Mouse (Mus musculus) midbrain, embryonic 14.5 days (tissue): ENCODE results near the gene Nit2. TPM values are rescaled to one million over a fixed set of nuclear protein-coding genes. Genes with fewer than 3 reads are reported as not detected.
"Not testable (repeated sequence)": the region's sequence is repeated elsewhere in the genome, so short reads cannot be mapped to it uniquely, and the experiment has no call there.

Experiments used
- ATAC-seq: fragments of 200-750 bp; cut with Nextera tagmentation; 2 replicates; pipeline ENCODE4 v1.8.0; 2017; ENCODE audit warnings: moderate number of reproducible peaks, moderate library complexity; ENCODE audit not compliant: low FRiP score, low TSS enrichment
- DNase-seq: peaks from one replicate; pipeline ENCODE4 v3.0.0-alpha.2; 2015
- H3K27ac ChIP-seq: fragments of 300-500 bp; sonication (generic); replicated peaks from 2 replicates; pipeline ENCODE4 v1.5.1; 2014; ENCODE audit warnings: mild to moderate bottlenecking, low read depth, low read length, moderate library complexity
- H3K27me3 ChIP-seq: fragments of 300-500 bp; sonication (generic); 2 replicates; pipeline ENCODE4 v1.6.1; 2014; ENCODE audit warnings: low read length, control low read depth, mixed read lengths; ENCODE audit not compliant: control insufficient read depth, insufficient read depth
- H3K36me3 ChIP-seq: fragments of 300-500 bp; sonication (generic); 2 replicates; pipeline ENCODE4 v1.6.1; 2014; ENCODE audit warnings: low read length, control low read depth; ENCODE audit not compliant: control insufficient read depth, insufficient read depth
- H3K4me1 ChIP-seq: fragments of 300-500 bp; sonication (generic); 2 replicates; pipeline ENCODE4 v1.6.1; 2014; ENCODE audit warnings: mild to moderate bottlenecking, antibody characterized with exemption, low read length, control low read depth; ENCODE audit not compliant: control insufficient read depth, insufficient read depth
- H3K4me2 ChIP-seq: fragments of 300-500 bp; sonication (generic); 2 replicates; pipeline ENCODE4 v1.6.1; 2014; ENCODE audit warnings: mild to moderate bottlenecking, low read length, moderate library complexity
- H3K4me3 ChIP-seq: fragments of 300-500 bp; sonication (generic); replicated peaks from 2 replicates; pipeline ENCODE4 v1.5.1; 2014; ENCODE audit warnings: low read depth, low read length
- H3K9ac ChIP-seq: fragments of 300-500 bp; sonication (generic); replicated peaks from 2 replicates; pipeline ENCODE4 v1.6.1; 2014; ENCODE audit warnings: mild to moderate bottlenecking, low read length, moderate library complexity
- H3K9me3 ChIP-seq: fragments of 300-500 bp; sonication (generic); 2 replicates; pipeline ENCODE4 v1.6.1; 2016; ENCODE audit warnings: low read length, control low read depth, mixed read lengths; ENCODE audit not compliant: control insufficient read depth
- WGBS: fragments of 180-500 bp; shearing (Covaris S2); extraction: QIAGEN DNeasy Blood & Tissue Kit; methylation state at CpG from one replicate; pipeline ENCODE4 v1.1.7; 2014; 5-methylcytosine and 5-hydroxymethylcytosine counted together
- polyA plus RNA-seq: library from polyadenylated mRNA; unstranded; fragments of >200 nt; fragmentation: Nextera tagmentation; extraction: Ambion mirVana; gene quantifications from 2 replicates; pipeline ENCODE4 v1.2.1, GENCODE M21; 2014

The Nit2 gene
- polyA plus RNA-seq, 1 experiment from 2014 or later = 45.3 TPM

DNA sequence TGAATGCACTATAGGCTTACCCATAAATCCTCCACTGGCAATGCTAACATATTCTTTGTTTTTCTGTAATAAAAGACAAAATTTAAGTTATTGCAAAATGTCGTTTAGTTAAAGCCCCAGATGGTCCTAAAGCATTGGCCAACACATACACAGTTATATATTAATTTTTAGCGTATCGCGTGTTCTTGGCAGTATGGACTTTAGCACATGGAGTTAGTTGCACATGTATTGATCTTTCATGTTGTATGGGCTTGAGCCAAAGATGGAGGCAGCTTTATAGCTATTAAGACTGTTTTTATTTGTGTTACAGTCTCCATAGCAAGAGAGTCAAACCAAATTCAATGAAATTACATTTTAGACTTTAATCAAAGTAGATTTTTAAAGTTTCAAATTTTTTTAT lies 19.5 kb upstream of the Nit2 start:
- Histone ChIP-seq H3K4me3 (no peak overlapping the region), H3K9ac (no peak overlapping the region), H3K9me3 (no peaks in the 10 kb centered on the region), H3K4me2 (no peak overlapping the region), H3K27ac (no peak overlapping the region), H3K36me3 (peaks cover 61% of the 10 kb centered on the region), H3K27me3 (no peaks in the 10 kb centered on the region), H3K4me1 (no peaks in the 10 kb centered on the region)
- WGBS = 96% methylated on average over 4 of the region's 4 CpGs
- DNase-seq = no peak
- no peak for ATAC-seq

DNA sequence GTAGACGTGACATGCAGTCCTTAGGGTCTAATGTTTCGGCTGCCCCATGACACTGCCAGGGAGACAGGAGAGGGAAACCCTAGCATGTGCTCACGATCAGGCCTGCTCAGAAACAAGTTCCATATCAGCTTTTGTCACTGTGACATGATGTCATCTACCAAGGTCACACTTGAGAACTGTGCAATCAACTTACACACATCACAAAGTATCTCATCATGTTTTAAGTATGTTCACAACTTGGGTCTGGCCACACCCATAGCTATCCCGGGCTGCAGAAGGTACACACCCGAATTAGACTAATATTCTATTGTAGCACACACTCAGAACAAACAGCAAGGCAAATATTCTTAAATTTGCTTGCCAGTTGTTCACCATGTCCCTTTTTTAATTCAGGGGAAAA lies 14.9 kb upstream of the Nit2 start:
- no peak overlapping the region for H3K27ac ChIP-seq
- H3K4me3 ChIP-seq = no peak overlapping the region
- no peaks in the 10 kb centered on the region for H3K4me1 ChIP-seq
- 94% methylated on average over 5 of the region's 5 CpGs for WGBS
- no peak for ATAC-seq
- H3K36me3 ChIP-seq = peaks cover 52% of the 10 kb centered on the region
- no peak overlapping the region for H3K9ac ChIP-seq
- no peaks in the 10 kb centered on the region for H3K9me3 ChIP-seq
- H3K27me3 ChIP-seq = no peaks in the 10 kb centered on the region
- H3K4me2 ChIP-seq = no peak overlapping the region
- DNase-seq = no peak

DNA sequence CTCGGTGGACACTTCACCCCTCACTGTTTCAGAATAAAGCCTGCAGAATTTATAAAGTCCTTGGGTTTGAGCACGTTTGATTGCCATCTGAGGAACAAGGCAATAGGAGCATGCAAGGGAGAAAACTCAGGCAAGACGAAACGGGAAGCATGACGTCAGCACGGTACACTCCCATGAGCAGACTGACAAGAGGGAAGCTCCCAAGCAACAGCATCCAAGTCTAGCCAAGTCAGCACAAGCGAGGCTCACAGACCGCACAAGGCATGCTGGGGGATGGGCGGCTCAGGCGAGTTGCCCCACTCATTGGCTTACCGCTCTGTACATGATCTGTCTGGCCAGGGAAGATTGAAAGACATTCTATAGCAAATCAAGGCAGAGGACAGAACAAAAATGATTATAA lies 14.0 kb upstream of the Nit2 start:
- H3K4me2 ChIP-seq = no peak overlapping the region
- ATAC-seq = no peak
- no peaks in the 10 kb centered on the region for H3K4me1 ChIP-seq
- no peak overlapping the region for H3K27ac ChIP-seq
- DNase-seq = no peak
- peaks cover 55% of the 10 kb centered on the region for H3K36me3 ChIP-seq
- no peak overlapping the region for H3K4me3 ChIP-seq
- no peaks in the 10 kb centered on the region for H3K27me3 ChIP-seq
- no peak overlapping the region for H3K9ac ChIP-seq
- no peaks in the 10 kb centered on the region for H3K9me3 ChIP-seq
- 86% methylated on average over 11 of the region's 11 CpGs for WGBS

DNA sequence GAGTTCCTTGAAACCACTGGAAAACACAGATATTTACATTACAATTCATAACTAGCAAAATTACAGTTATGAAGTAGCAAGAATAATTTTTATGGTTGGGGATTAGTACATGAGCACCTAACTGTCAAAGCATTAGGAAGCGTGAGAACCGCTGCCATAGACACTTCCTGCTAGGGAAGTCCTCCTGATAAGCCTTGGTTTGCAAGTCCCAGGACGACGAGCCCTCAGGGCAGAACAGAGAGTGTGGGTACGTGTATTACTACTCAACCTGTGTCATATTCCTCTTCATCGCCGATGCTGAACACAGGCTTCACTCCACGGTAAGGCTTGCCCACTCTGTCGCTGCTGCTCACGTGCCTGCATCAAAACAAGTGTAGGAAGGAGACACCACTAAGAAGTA lies 10.5 kb upstream of the Nit2 start:
- no peak overlapping the region for H3K9ac ChIP-seq
- no peaks in the 10 kb centered on the region for H3K9me3 ChIP-seq
- no peaks in the 10 kb centered on the region for H3K4me1 ChIP-seq
- H3K27me3 ChIP-seq = no peaks in the 10 kb centered on the region
- no peak overlapping the region for H3K4me2 ChIP-seq
- H3K27ac ChIP-seq = no peak overlapping the region
- ATAC-seq = no peak
- no peak for DNase-seq
- 91% methylated on average over 10 of the region's 10 CpGs for WGBS
- H3K36me3 ChIP-seq = peaks cover 45% of the 10 kb centered on the region
- H3K4me3 ChIP-seq = no peak overlapping the region

DNA sequence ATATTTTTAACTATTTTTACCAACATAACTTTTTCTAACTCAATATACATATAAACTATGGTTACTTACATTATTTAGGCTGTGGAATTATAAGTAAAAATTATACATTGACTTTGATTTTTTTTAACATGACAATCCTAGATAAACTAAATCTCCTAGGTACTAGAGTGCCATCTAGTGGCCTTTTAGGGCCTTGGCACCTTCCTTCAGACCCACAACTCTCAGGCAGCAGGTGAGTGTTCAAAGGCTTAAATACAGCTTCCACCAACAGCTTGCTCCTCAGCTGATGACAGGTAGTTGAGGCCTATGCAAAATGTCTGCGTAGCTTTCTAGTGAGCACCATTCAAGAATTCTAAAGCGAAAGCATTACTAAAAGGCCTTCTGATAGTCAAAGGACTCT lies 10.1 kb upstream of the Nit2 start:
- Histone ChIP-seq H3K36me3 (peaks cover 45% of the 10 kb centered on the region), H3K27ac (no peak overlapping the region), H3K9me3 (no peaks in the 10 kb centered on the region), H3K27me3 (no peaks in the 10 kb centered on the region), H3K4me3 (no peak overlapping the region), H3K4me1 (no peaks in the 10 kb centered on the region), H3K4me2 (no peak overlapping the region), H3K9ac (no peak overlapping the region)
- ATAC-seq (no peak), DNase-seq (peak; percentile 83)
- WGBS = 63% methylated on average over 2 of the region's 2 CpGs

DNA sequence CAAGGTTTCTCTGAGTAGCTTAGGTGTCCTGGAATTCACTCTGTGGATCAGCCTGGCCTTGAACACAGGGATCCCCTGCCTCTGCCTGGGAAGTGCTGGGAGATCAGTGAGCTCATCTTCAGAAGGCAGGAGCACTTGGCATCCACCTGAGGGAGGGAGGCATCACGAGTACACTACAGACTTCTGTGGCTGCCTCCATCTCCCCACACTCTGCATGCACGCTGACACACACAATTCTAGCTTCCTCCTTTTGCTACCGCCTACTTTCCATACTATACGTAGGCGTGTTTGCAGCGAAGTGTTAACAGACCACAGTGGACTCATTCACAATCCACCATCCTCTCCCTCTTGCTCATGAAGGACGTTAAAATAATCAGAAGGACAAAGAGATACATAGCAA lies 9.1 kb upstream of the Nit2 start:
- H3K27ac ChIP-seq = no peak overlapping the region
- DNase-seq (no peak), ATAC-seq (no peak)
- no peak overlapping the region for H3K4me3 ChIP-seq
- no peaks in the 10 kb centered on the region for H3K27me3 ChIP-seq
- no peaks in the 10 kb centered on the region for H3K9me3 ChIP-seq
- no peak overlapping the region for H3K9ac ChIP-seq
- peaks cover 40% of the 10 kb centered on the region for H3K36me3 ChIP-seq
- no peaks in the 10 kb centered on the region for H3K4me1 ChIP-seq
- H3K4me2 ChIP-seq = no peak overlapping the region
- 92% methylated on average over 7 of the region's 7 CpGs for WGBS

DNA sequence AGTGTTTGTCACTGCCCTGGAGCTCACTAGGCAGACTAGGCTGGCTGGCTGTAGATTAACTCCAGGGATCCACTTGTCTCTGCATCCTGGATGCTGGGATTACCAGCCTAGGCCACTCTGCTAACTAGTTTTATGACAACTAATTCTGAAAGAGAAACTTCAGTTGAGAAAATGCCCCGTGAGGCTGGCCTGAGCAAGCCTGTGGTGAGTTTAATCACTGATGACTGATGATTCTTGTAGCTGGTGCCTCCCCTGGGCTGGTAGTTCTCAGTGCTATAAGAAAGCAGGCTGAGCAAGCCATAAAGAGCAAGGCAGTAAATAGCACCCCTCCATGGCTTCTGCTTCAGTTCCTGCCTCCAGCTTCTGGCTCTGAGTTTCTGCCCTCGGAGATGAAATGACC lies 8.6 kb upstream of the Nit2 start:
- H3K4me2 ChIP-seq = no peak overlapping the region
- H3K36me3 ChIP-seq = peaks cover 40% of the 10 kb centered on the region
- DNase-seq (no peak), ATAC-seq (no peak)
- H3K9ac ChIP-seq = no peak overlapping the region
- no peaks in the 10 kb centered on the region for H3K9me3 ChIP-seq
- WGBS = 83% methylated on average over 2 of the region's 2 CpGs
- H3K27ac ChIP-seq = no peak overlapping the region
- no peaks in the 10 kb centered on the region for H3K4me1 ChIP-seq
- H3K4me3 ChIP-seq = no peak overlapping the region
- H3K27me3 ChIP-seq = no peaks in the 10 kb centered on the region

DNA sequence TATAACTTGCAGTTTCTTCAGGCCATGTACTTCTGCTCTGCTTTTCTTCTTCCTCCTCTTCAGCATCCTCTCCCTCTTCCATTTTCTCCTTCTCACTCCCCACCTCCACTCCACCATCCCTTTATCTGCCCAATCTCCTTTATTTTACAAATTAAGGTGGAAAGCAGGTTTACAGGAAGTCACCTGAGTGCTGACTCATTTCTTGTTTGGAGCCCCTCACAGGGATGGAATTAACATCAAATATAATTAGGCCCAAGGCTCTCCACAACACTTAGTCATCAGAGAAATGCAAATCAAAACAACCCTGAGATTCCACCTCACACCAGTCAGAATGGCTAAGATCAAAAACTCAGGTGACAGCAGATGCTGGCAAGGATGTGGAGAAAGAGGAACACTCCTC lies 7.3 kb upstream of the Nit2 start:
- H3K4me1 ChIP-seq, H3K27me3 ChIP-seq, H3K9me3 ChIP-seq, H3K9ac ChIP-seq, H3K4me2 ChIP-seq, H3K4me3 ChIP-seq, ATAC-seq, DNase-seq, H3K27ac ChIP-seq: not testable (repeated sequence)
- H3K36me3 ChIP-seq = peaks cover 46% of the 10 kb centered on the region

DNA sequence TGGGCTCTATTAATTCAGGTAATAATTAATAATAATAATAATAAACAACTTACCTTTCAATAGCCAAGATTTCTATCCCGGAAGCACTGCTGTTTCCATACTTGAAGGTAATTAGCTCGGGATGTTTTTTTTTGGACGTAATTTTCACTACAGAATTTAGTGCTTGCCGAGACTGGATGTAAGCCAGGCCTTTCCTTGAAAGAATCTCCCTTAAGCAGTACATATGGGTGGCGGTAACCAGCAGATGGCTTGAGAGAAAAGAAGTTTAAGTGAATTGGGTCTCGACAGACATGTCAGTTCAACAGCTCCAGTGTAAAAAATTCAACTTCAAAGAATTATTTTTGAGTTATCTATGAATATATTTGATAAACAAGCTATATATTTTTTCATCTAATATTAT lies 4.4 kb upstream of the Nit2 start:
- H3K27me3 ChIP-seq = no peaks in the 10 kb centered on the region
- no peak overlapping the region for H3K9ac ChIP-seq
- no peaks in the 10 kb centered on the region for H3K9me3 ChIP-seq
- WGBS = 93% methylated on average over 6 of the region's 6 CpGs
- H3K27ac ChIP-seq = no peak overlapping the region
- H3K4me3 ChIP-seq = no peak overlapping the region
- no peak overlapping the region for H3K4me2 ChIP-seq
- H3K4me1 ChIP-seq = peaks cover 8% of the 10 kb centered on the region; the same call in 1 of the 2 replicates
- no peak for ATAC-seq
- DNase-seq = no peak
- H3K36me3 ChIP-seq = peaks cover 40% of the 10 kb centered on the region
